Mouse (Mus musculus) cerebellum, adult 11-12 months (tissue): Measurements from ENCODE around the gene Kcnn1.
"Not testable (repeated sequence)": the region's sequence is repeated elsewhere in the genome, so short reads cannot be mapped to it uniquely, and the experiment has no call there.

Experiments
- DNase-seq: peaks from one replicate; pipeline ENCODE4 v3.0.0; 2022

Gene Kcnn1

DNA sequence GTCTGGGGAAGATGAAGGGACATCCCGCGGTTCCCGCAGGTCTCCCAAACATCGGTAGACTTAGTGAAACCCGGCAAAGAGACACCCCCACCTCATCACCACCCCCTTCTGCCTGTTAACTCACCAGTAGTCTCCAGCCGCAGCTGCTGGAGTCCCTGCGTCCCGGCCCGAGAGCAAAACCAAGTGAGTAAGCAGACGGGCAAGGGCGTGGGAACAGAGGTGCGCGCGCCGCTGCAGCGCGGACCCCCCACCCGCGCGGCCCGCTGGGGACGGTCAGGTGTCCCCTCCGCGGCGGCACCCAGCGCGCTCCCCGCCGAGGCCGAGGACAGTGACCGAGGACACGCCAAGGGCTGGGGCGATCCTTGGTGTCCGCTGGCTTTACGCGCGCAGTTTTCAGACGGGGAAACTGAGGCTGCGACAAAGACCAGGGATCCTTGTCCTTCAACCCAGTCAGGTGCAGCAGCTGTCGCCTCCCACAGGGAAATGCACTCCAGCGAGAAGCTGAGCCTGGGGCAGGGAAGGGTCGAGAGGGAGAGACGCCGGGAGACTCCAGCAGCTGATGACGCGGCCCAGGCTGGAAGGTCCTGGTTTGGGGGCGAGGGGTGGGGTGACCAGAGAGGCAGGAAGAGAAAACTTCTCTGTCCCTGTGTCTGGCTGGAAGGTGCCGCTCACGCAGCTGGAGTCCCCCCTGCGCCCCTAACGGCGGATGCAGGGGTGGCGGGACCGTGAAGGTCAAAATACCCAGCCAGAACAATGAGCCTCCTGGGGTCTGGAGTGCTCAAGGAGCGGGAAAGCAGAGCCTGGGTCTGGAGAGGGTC lies at the start of gene Kcnn1:
Gene Kcnn1, minus strand, starts transcription at position 435 of the 818 bp plus-strand sequence.
- DNase-seq: peak; percentile 53

DNA sequence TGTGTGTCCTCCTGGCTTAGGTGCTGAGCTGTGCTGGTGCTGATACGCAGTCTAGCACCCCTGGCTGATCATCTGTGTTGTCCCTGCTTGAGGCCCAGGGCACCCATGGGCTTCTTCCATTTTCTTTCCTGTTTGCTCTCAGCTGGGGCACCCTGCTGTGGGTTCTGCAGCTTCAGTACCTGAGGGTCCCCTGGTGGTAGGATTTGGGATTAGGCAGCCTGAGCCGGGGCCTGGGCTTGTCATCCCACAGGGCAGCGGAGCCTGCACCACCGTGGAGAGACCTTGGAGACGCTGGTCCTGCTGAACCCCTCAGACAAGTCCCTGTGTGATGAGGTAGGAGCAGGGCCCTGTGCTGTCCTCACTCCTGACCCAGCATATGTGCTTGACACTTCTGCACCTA lies 48.5 kb upstream of the Kcnn1 start:
- peak; percentile 21 for DNase-seq

DNA sequence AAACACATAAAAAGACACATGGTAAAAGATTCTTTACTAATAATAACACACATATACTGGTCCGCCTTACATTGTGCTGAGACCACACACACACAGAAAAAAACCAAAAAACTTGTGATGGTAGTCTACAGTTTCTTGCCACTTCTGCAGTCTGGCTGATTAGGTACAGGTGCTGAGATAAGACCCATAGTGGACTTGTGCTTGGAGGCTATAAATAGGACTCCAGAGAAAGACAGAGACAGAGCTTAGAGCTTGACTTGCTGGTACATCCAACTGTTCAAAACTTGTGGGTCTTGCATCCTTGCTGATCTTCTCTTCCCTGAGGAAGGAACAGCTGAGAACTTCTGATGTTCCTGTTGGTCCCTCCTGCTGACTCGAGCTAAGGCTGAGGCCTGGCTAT lies 44.5 kb upstream of the Kcnn1 start:
- no peak for DNase-seq

DNA sequence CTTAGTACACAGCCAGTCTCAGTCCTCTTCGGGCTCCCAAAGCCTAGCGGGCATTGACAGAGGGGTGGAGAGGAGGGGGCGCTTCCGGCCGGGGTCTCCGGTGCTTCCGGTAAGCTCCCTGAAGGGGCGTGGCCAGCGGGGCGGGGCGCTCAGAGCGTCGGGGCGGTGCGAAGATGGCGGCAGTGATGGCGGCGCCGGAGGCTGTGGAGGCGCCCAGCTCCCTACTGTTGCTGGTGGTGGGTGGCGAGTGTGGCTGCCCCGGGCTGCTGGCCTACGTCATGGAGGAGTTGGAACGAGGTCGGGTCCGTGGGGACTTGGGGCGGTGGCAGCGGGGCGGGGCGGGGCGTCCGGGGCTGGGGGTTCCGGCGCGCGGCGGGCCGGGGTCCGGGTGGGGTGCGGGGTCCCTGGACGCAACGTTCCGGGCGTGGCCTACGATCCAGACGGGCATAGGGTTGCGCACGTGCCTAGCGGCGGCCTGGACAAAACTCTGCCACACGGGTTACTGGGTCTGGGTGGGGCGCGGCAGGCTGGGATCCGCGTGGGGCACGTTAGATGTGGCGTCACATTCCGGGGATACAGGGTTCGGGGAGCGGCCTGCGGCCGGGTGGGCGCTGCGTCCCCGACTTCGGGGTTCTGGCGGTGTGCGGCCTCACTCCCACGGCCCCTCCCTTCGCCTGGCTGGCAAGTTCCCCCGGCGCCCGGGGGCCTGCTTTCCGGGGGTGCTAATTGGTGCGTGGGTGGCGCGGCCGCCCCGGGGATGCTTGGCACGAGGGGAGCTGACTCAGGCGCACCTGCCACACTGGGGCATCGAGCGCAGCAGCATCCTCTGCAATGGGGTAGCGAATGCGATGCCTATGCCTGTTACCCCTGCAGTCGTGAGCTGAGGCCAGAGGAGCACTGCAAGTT lies 43.0 kb upstream of the Kcnn1 start, which contains the start of gene Map1s:
Gene Map1s, plus strand, starts transcription at position 102 of the 906 bp plus-strand sequence.
- peak; percentile 85 for DNase-seq

DNA sequence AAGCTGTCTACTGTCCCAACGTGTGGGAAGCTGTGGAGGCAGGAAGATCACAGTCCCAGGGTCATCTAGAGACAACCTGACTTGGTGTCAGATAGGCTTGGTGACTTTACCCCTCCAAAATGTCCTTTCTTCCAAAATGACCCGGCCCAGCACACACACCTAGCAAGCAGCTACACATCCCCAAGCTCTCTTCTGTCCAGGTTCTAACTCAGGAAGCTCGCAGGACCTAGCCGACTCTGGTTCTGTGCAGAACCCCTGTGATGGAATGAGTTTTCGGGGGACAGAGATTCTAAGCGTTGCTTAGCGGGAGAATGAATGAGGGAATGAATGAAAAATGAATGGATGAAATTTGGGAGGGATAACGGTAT lies 42.4 kb upstream of the Kcnn1 start:
- DNase-seq: peak; percentile 16

DNA sequence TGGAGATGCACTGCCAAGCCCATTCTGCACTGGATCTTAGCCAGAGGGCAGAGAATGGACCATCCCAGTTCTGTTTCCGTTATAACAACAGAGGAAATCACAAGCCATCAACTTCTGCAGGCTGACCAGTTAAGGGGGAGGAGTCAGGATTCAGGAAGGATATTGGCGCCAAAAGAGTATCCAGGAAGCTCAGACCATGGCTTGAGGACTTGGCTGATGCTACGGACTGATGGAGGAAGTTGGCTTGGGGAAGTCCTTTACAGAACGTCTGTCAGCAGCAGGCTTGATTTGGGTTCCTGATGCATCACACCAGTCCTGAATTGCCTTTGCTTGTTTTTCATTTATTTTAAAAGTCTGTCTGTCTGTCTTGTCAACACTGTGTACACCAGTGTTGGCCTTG lies 41.5 kb upstream of the Kcnn1 start:
- peak; percentile 20 for DNase-seq

DNA sequence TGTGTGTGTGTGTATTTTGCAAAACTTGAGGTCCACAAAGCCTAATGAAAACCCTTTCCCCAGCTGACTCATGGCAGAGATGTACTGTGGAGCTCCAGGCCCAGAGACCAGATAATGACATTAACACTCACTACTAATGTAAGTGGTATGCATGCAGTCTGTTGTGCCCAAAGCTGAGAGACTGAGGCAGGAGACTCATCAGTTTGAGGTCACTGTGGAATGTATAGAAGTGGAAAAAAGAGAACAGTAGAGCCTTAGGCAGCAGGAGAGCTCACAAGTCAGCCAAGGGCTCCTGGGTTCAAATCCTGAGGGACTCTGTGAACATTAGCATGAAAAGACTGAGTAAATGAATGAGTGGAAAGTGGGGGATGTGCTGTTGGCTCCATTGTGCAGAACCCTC lies 40.5 kb upstream of the Kcnn1 start:
- no peak for DNase-seq

DNA sequence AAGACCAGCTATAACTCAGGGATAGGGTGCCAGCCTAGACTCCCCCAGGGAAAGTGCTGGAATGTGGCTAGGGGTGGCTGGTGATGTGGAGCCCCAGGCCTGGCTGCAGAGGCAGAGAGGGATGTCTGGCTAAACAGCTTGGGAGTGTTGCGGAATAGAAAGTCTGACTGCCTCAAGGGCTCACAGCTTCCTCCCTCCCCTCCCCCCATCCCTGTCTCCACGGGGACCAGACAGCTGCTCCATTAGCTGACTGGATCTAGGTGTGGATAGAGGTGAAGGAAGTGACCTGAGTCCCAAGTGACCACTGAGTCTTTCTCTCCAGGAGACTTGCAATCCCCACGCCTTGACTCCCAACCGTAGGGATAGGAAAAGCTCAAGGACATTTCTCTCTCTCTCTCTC lies 40.1 kb upstream of the Kcnn1 start:
- no peak for DNase-seq

DNA sequence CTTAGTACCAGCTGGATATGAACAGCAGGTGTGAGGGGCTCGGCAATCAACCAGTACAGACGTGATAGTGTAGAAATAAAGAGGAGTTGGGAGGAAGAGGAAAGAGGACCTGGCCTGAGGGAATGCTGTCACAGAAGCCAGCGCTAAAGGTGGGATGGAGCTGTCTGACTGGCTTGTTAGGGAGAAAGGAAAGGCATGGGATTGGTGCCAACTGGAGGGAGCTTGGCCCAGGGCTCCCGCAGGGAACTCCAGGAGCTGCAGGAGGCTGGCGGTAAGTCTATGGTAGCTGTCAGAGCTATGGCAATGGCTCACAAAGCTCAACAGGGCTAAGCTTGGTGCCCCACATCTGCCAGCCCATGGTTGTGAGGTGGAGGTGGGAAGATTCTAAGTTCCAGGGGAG lies 39.2 kb upstream of the Kcnn1 start:
- peak; percentile 25 for DNase-seq

DNA sequence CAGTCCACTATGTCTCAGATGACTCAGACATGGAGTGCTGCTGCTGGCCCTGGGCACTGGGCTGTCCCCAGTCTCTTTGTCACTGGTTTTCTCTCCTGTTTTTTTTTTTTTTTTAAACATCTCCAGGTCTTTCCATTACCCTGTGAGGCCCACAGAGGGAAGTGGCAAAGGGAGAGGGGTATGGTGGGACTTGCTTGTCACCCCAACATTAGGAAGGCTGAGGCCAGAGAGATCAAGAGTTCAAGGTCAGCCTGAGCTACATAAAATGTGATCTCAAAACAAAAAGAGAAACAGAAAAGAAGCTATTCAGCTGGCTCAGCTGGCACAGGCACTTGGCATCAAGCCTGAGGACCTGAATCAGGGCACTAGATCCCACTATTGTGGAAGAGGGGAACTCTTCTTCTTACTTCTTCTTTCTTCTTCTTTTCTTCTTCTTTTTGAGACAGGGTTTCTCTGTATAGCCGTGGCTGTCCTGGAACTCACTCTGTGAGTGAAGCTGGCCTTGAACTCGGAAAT lies 37.9 kb upstream of the Kcnn1 start:
- DNase-seq: no peak

DNA sequence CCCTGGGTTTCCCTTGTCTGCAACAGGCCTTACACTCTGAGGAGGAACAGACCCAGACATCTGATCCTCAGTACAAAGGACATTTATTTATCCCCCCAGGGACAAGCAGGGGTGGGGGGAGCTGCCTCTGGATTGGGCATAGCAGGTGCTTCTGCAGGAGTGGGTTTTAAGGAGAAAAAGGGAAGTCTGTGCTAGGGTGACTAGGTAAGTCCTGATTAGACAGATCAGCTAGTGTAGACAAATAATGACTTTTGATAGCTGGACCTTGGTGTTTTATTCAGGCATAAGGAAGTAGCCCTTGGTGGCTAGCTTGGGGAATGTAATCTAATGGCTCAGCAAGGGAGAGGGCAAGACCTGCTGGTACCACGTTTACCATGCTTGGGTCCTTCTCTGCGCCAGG lies 36.2 kb upstream of the Kcnn1 start:
- DNase-seq: peak; percentile 38

DNA sequence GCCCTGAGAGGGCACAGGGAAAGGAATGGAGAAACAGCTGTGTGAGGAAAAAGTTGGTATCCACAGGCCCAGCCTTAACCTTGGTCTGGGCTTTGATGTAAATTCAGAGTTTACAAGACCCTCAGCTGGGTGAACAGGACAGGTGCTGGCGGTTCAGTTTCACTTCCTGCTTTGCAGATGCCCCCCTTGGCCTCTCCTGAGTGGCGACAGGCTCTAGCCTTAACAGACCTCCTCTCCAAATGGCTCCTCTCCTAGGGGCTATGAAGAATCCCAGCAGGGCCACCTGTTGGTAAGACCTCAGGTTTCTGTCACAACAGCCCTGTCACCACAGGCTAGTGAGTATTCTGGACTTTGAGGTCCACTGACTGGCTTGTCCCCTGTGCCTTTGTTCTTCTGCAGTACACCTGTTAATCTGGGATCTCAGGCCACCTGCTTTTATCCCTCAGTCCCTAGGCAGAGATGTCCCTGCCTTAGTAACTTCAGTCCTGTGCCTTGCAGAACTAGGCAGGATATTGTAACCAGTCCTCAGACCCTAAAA lies 35.7 kb upstream of the Kcnn1 start:
- peak; percentile 62 for DNase-seq

DNA sequence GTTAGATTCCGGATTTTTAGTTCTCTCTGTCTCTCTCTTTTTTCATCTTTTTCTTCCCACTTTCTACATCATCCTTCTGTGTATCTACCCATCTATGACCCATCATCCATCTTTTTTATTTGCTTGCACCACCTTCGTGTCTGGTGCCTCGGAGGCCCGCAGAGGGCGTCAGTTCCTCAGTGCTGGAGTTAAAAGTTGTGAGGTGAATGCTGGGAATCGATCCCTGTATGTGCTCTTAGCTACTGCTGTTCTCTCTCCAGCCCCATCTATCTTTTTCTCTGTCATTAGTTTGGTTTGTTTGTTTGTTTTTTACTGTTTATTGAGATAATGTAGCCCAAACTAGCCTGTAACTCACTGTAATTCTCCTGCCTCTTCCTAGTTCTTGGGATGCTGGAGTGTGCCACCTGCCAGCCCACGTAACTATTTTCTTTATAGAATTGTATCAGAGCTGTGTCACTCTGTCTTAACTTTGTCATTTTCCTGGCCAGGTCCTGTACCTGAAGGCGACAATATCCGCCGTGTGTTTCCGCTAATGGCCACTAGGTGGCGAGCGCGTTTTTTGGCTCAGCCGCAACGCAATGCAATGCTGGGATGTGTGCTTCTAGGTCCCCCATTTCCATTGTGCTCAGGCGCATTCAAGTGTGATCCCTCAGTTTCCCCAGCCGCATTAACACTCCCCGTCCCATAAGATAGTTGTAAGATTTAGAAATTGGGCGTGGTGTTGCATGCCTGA lies 34.8 kb upstream of the Kcnn1 start:
- peak; percentile 86 for DNase-seq

DNA sequence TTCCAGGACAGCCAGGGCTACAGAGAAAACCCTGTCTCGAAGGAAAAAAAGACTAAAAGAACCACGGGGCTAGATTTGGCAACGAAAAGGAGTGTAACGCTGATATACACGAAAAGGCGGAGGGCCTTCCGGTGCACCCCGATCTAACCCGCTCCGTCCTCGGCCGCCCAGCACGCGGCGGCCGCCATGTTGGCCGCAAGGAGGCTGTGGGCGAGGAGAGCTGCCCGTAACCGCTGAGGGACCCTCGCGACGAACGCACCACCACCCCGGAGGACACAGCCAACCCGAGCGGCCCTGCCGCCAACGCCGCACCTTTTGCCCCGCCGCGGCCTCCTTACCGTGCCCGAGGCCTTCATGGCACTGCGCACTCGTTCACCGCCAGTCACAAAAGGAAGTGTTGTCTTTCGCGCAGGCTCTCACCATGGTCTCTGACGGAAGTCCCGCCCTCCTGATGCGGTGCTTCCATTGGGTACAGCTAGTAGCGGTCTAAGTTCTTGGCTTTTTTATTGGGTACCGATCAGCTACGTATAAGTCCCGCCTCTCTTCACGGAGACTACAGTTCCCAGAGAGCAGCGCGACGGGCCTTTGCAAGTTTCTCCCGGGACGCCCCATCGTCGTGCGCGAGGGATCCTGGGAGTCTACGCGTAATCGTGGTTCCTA lies 34.1 kb upstream of the Kcnn1 start, which contains the start of gene Rpl18a:
Gene Rpl18a, minus strand, starts transcription at position 392 of the 660 bp plus-strand sequence.
- peak; percentile 97 for DNase-seq

DNA sequence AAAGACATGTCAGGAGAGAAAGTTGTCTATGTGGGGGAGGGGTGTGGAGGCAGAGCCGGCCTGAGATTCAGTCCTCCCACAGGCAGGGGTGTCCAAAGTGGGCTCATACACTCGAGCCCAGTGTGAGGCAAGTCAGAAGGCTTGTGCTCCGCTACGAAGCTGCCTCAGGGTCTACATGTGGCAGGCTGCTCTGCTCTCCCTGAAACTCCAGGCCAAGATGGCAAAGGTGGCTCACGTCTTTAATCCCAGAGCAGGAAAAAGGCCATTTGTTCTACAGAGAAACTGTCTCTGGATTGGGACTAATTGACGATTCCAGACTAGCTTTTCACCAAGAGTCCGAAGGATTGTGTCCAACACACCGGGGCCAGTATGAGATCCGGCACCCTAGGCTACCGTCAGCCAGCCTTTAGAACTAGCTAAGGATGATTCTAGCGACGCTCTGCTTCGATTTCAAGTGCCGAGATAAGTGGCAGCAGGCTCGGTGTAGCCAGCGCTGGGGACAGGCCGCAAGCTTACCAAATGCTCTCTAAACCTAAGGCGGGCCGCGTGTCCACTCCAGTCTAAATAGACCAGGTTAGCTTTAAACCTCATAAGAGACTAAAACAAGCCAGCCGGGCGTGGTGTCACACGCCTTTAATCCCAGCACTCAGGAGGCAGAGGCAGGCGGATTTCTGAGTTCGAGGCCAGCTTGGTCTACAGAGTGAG lies 33.4 kb upstream of the Kcnn1 start:
- peak; percentile 65 for DNase-seq

DNA sequence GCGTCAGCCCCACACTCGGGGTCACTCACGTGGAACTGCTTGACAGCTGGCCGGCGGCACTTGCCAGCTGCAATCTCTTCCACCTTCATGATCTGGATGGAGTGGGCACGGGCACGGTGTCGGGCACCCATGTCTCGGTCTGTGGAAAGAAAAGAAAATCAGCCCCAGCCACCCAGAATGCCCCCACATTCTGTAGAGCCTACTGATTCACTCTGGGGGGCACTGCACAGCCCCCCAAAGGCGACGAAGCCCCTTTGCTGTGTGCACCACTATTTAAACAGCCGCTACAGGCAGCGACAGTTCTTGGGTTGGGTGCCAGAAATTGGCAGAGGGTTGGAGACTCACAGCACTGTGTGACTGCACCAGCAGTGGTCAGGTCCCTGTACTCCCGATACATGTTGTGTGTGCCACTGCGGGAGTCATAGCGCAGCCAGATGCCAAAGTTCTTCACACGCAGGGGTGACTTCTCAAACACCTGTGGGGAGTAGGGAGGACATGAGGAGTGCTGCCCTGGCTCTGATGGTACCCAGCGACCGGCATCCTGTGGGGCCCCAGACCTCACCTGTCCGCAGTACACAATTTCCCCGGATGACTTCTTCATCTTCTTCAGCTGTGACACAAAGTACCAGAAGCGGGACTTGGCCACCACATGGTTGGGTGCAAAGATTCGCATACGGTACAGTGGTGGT lies 32.7 kb upstream of the Kcnn1 start:
- not testable (repeated sequence) for DNase-seq

DNA sequence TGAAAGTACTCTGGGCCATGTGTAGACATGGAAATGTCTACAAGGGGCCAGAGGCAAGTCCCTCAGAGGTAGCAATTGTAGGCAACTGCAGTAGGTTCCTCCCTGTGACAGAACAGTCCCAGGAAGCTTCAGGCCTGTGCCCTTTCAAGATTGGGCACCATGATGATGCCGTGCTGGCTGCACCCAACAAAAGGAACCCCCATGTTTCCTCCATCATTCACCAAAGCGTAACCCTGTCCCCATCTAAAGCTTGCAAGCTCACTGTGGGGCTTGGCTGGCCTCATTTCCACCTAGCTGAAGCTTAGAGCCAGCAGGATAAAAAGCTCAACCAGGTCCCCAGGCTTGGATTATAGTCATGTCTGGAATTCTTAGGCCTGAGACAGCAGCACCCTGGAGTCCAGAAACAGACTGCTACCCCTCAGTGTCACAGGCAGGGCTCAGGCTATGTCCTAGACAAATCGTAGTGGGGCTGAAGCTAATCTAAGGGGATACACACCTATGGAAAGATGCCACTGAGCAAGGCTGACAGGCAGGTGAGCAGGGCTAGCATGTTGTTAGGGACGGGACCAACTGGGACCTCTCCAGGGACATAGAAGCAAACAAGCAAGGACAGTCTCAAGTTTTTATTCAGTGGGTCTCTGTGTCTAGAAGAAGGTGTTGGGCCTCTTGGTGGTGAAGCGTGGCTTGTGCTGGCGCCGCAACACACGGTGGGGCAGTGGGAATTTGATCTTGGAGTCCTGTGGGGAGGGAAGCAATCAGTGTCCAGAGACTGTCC lies 31.9 kb upstream of the Kcnn1 start:
- DNase-seq: no peak

DNA sequence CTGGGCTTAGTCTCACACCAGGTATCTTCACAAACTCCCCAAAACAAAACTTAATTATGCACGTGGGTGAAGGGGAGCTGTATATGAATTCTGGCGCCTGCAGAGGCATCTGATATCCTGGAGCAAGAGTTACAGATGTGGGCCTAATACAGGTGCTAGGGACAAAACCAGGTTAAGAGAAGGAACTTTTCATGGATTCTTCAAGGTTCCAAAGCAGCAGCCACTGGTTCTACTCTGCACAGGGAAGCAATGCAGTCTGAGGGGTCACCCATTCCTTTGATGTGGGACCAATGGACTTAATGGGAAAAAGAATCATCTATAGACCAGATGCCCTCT lies 31.3 kb upstream of the Kcnn1 start:
- DNase-seq: no peak

DNA sequence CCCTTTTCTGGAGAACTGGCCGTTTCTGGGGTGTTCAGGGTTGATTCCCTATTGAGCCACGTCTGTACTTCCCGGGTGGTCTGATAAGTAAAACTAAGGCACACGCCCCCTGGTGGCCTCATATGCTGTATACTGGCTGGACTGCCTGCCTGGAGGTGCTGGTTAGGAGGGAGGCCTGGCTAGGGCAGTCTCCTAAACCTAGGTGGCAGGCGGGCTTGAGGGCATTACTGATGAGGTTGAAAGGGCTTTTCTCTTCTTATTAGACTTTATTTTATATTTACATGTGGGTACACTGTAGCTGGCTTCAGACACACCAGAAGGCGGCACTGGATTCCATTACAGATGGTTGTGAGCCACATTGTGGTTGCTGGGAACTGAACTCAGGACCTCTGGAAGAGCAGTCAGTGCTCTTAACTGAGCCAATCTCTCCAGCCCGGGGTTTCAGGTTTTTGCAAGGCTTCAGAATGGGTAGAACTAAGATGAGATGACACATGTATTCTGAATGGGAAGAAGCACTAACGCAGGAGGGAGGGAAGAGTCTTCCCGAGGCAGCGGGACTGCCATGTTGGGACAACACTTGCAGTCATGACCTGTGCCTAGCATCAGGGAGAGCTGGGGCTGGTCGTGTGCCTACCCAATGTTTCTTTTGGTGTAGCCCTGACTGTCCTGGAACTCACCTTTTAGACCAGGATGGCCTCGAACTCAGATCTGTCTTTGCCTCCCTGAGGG lies 30.8 kb upstream of the Kcnn1 start:
- peak; percentile 68 for DNase-seq
